Mouse (Mus musculus) MEL-GATA-1-ER (cell line): Measurements from ENCODE around the gene 4921501E09Rik.
A peak's percentile ranks its signal among the peaks of the same experiment; 100 is the strongest.
"Not testable (repeated sequence)": the region's sequence is repeated elsewhere in the genome, so short reads cannot be mapped to it uniquely, and the experiment has no call there.

Experiments
- DNase-seq: peaks from one replicate; pipeline ENCODE4 v3.0.0-alpha.2; 2012; ENCODE audit warnings: low read depth; ENCODE audit errors: extremely low read depth

Gene 4921501E09Rik

DNA sequence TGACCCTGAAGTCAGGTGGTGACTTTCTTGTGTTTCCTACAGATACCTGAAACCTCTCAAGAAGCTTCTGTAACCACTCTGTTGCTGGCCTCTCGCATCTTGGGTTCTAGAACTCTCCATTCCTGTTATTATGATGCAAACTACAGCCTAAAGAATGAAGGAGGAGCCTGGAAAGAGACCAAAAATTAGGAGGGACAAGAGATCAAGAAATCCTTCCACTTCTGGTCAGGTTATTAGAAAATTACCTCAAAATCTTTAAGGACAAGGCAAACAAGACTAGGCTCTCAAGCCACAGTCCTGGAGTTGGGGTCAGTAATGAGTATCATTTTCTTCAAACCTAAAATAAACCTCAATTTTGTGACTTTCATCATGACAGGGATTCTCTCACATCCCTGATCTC lies at the start of gene 4921501E09Rik:
Gene 4921501E09Rik, minus strand, starts transcription at position 101 of the 400 bp plus-strand sequence.
- no peak for DNase-seq

DNA sequence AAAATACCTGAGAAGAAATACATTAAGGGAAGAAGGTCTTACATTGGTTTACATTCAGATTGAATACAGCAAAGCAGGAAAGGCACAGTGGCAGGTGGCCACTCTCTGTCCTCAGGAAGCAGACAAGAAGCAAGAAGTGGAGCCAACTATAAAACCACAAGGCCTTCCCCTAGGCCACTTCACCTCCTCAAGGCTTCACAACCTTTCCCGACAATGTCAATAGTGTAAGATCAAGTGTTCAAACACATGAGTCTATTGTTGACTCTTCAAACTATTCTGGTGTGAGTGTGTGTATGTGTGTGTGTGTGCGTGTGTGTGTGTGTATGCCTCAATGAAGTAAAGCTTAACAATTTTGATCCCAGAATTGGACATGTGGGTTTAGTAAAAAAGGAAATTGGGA lies 29.5 kb upstream of the 4921501E09Rik start:
- no peak for DNase-seq

GRCm38 (mm10) chr17:33092391-33093193 lies 24.7 kb upstream of the 4921501E09Rik start:
- peak; percentile 31 for DNase-seq

GRCm38 (mm10) chr17:33091630-33092029 lies 23.8 kb upstream of the 4921501E09Rik start:
- no peak for DNase-seq

- peak; percentile 69 for DNase-seq
Observed at GRCm38 (mm10) chr17:33089220-33089949, 21.5 kb upstream of the 4921501E09Rik start, which contains the start of gene Zfp563. Gene Zfp563 (plus strand): TSS chr17:33089310.

GRCm38 (mm10) chr17:33063001-33063400 lies 4.9 kb downstream of the 4921501E09Rik start:
- no peak for DNase-seq

DNA sequence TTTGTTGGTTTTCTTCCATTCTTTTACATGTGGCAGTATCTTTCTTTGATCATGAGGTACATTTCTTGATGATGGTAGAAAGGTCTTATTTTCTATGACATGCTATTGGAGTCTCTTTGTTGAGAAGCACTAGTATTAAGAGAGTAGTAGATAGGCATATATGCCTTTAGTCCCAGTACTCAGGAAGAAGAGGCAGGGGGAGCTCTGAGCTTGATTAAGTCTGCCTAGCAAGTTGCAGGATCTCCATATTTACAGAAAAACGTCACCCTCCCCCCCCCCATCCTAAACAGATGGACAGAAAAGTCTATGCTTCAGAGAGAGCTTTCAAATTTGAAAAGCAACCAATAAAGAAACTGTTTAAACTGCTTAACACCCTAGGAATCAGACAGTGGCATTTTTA lies 9.1 kb downstream of the 4921501E09Rik start:
- DNase-seq: no peak

GRCm38 (mm10) chr17:33032900-33033891 lies 34.7 kb downstream of the 4921501E09Rik start, which contains the start of gene Zfp763:
Gene Zfp763 (minus strand): TSS chr17:33033402.
- DNase-seq: peak; percentile 59

DNA sequence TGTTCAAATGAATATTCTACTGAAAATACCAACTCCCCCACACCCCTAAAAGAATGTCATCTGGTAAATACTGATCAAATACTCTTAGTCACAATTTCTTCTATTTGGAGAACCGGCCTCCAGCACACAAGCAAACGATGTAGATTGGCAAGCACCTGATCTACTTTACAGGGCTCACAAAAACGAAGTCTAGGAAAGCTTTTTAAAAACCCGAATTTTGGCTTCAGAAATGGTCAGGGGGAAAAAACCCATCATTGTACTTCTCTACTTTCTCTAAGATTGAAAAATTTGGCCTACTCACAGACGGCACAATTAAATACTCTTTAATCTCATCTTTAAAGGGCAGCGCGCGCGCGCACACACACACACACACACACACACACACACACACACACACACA lies 35.5 kb downstream of the 4921501E09Rik start:
- peak; percentile 8 for DNase-seq

DNA sequence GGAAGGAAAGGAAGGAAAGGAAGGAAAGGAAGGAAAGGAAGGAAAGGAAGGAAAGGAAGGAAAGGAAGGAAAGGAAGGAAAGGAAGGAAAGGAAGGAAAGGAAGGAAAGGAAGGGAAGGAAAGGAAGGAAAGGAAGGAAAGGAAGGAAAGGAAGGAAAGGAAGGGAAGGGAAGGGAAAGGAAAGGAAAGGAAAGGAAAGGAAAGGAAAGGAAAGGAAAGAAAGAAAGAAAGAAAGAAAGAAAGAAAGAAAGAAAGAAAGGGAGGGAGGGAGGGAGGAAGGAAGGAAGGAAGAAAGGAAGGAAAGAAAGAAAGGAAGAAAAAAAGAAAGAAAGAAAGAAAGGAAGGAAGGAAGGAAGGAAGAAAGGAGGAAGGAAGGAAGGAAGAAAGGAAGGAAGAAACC lies 47.4 kb downstream of the 4921501E09Rik start:
- DNase-seq: not testable (repeated sequence)
